Mouse (Mus musculus): ENCODE measurements around the gene Aldh1l1. TPM values are rescaled to one million over a fixed set of nuclear protein-coding genes. Genes with fewer than 3 reads are reported as not detected.

Aldh1l1 gene
- total RNA-seq, 2 experiments from 2014 or later: 0.90 to 2.7 TPM

DNA sequence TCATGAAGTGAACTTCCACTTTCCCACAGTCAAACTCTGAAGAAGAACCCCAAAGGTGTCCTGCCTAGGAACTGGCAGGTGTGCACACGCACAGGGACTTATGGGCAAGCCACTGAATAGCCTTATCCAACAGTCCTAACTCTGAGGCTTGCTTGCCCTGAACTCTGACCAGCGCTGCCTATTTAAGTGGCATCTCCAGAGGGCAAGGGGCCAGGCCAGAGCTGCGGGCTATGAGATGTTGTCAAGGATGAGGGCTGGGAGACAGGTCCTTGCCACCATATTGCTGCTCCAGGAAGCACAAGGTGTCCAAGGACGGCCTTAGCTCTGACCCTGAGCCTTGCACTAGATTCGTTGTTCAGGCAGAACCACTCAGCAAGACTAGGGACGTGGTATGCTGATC, 17.2 kb upstream of the Aldh1l1 start:
- intact Hi-C loops (cut with DNase I): loop anchor here (10.0 kb wide), 1 partner anchor 256 kb away; no protein-coding TSS in a partner anchor
- no peak for DNase-seq

DNA sequence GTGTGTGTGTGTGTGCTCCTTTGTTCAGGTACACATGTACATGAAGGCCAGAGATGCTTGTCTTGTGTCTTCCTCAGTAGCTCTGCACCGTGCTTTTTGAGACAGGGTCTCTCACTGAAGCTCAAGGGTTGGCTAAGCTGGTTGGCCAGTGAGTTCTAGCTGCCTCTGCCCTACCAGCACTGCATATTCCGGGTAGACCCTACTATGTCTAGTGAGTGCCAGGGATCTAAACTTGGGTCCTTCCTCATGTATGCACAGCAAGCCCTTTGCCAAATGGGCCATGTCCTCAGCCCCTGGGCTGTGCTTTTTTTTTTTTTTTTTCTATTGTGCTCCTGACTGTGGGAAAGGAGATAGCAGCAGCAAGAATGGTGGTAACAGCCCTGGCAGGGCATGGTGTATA, 16.0 kb upstream of the Aldh1l1 start:
- intact Hi-C loops (cut with DNase I): no loop called here
- DNase-seq: no peak

DNA sequence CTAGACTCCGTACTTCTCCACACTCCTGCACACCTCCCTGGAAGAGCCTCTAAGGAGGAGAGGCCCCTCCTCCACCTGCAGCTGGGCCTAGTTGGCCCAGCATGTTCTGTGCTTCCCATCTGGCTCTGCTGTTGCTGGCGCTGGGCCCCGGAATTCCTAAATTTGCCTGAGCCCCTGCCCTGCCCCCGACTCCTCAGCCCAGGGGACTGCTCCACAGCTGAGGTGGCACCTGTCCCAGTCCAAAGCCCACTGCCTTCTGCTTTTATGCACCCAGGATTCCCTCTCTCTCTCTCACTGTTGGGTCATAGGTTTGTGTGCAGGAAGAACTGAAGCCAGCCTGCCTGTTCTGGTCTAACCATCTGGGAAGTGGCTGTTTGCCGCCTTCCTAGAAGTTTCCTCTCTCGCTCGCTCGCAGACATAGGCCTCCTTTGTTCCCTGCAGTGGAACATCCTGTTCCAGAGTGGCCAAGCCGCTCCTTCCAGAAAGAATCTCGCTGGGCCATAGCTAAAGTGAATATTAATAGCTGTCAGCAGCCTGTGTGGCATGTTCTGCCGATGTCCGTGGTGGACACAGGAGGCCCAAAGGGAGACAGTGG, 15.2 kb upstream of the Aldh1l1 start:
- peak; percentile 69 to 76 for DNase-seq
- intact Hi-C loops (cut with DNase I): no loop called here

DNA sequence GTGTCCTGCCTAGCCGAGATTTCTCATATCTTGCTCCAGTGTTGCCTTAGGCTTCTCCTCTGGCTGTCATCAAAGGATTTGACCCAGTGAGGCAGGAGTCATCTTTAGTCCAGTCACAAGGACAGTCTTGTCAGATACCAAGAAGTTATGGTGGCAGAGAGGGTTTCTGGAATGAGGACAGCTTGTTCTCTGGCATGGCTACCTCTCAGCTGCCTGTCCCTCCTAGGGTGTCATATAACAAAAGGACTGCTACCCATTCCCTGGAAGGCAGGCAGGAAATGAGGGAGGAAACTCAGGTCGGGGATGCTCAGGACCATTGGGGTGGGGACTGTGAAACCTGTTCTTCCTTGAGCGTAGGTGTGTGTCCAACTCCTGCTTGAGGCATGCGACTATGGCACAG, 14.1 kb upstream of the Aldh1l1 start:
- intact Hi-C loops (cut with DNase I): no loop called here
- DNase-seq: no peak

DNA sequence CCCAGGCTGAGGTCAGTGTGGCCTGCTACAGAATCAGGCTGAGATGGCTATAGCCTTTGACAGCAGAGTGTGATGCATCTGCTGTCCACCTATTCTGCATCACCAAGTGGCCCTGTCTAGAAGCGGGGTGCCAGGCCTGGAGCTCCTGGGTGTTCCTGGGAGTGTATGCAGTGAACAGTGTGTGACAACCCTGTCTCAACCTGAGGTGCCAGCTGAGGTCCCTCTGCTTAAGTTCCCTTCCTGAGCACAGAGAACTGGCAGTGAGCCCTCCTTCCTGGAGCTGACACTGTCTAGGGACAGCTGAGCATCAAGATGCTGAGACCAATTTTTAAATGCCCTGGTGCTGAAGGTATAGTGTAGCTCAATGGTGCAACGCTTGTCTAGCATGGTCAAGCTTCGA, 13.5 kb upstream of the Aldh1l1 start:
- no peak for DNase-seq
- intact Hi-C loops (cut with DNase I): no loop called here

DNA sequence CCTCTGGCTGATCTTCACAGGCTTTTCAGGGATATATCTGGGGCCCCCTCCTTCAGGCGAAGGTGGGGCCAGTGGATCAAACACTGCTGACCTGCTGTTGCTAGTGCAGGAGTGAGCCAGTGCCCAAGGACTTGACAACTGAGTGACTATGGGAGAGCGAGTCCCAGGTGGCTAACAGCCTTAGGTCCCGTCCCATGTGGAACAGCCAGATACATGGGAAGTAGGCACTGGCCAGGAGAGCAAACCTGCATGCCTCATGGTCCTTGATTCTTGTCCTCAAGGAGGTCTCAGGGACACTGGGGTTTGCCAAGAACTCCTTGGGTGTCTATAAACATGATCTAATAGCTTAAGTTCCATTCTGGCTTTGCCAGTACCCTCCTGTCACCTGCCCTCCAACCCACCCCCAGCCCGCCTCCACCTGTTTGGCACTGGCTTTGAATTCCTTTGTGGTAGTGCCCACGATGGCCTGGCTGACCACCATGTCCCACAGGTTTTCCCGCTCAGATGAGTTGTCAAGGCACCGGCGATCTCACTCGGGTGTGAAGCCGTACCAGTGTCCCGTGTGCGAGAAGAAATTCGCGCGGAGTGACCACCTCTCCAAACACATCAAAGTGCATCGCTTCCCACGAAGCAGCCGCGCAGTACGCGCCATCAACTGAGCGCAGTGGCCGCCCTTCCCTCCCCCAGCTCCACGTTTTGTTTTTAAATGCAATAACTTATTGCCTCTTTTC, 12.4 kb upstream of the Aldh1l1 start:
- no peak for DNase-seq
- intact Hi-C loops (cut with DNase I): no loop called here

DNA sequence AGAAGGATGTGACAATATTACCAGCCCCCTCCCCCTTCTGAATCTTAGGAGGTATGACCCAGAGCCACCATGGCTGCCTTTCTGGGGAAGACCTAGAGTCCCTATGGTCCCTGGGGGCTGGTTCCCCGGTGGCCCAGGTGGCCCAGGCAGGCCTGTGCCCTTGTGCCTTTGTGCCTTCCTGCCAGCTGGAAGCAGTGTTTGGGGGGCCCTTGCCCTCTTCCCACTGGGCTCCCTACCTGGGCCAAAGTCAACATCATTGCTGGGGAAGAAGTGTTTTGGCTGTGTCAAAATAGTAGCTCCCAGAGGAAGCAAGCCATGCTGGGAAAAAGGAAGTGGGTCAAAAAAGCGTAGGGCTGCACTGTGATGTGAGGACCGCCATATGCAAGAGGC, 11.9 kb upstream of the Aldh1l1 start:
- no peak for DNase-seq
- intact Hi-C loops (cut with DNase I): no loop called here

DNA sequence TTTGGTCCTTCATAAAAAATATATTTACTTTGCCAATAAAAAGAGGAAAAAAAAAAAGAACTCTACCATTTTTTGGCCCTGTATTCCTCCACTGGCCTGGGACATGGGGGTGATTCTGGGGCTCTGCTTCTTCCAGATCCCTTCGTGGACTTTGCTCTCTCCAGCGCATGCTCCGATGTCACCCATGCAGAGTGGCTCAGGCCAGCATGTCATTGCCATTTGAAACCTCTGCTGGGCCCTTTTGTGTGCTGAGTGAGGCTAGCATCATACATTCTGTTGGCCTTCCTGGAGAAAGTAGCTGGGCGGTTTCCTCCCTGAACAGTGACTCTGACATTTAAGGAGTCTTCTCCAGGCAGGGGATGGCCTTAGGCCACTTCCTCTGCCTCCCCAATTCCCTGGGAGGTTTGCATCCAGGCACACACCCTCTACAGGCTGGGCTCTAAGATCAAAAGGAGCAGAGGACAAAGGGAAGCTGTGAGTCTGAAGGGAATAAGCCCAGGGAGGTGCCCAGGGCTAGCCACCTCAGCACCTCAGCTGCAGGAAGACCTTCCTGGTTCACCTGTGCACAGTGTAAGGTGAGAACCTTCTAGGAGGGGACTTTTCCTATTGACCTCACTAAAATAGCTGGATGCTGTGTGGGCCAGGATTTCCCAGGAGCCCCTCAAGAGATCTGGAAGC, 10.9 kb upstream of the Aldh1l1 start:
- intact Hi-C loops (cut with DNase I): no loop called here
- DNase-seq: no peak

DNA sequence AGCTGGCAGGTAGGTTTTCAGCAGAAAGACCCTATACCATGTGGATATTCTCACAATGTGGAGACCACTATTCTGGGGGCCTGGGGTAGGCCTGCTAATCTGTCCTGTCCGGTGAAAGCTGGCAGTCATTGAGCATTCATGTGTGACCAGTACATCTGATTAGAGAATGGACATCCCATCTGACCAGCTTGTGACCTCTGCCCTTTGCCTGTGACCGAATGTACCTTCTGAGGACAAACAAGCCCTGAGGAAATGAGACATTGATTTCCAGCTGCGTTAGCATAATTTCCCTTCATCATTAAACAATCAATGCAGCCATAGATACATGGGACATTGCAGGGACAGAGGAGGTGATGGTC, 10.4 kb upstream of the Aldh1l1 start:
- intact Hi-C loops (cut with DNase I): no loop called here
- no peak for DNase-seq

DNA sequence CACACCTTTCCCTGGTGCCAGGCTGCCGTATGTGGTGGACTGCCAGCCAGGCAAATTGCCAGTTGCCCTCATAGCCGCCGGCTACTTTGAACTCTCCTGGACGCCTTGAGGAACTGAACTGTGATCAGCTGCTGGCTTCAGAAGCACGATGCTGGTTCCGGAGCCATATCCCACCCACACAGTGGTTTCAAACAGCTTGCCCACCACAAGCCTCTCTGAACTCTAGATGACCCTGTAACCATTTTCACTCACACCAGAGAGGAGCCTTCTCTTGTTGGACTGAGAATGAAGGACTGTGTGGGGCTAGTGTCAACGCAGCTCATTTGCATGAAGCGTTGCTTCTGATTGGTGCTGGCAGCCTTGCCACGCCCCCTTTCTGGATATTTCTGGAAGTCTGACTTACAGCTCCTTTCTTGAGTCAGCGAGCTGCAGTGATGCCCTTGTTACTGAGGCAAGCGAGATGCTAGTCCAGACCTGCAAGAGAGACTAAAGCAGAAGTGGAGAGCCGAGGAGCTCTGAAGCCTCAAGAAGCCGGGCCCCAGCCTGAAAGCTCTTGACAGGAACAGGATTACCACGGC, 9.2 kb upstream of the Aldh1l1 start:
- peak; percentile 47 to 60 for DNase-seq
- intact Hi-C loops (cut with DNase I): no loop called here

DNA sequence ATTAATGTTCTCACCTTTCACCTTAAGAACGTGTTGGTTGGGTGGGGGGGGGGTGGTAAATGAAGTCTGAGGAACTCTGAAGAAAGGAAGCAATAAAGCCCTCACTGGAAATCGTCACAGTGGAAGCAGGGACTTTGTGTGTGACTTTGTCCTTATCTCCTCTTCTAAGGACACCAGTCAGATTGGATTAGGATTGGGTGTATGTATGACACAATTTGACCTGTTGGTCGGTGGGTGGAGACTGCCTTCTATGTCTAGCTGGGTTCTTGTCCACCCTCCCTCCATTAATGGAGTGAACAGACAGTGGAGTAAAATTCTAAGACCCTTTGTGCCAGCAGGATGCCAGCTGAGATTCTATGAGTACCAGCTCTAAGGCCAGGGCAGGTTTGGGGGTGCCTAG, 2.0 kb upstream of the Aldh1l1 start:
- DNase-seq: no peak
- intact Hi-C loops (cut with DNase I): no loop called here

DNA sequence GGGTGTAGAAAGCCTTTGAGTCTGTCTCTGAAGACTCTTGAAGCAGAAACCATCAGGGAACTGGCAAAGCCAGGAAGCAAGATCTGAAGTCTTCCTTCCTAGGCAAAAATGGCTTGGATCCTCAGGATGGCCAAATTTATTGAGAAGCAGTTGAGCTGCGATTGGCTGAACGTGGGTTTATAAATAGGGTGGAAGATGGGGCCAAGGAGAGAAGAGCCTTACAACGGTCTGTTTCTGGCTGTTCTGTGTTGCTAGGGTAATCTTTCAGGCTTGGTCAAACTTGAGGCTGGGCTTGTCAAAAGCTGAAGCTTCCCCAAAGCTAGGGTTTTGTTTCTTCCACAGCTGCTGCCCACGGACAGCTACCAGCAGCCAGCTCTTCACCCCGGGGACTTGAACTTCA, 1.4 kb upstream of the Aldh1l1 start:
- DNase-seq: no peak
- intact Hi-C loops (cut with DNase I): no loop called here

DNA sequence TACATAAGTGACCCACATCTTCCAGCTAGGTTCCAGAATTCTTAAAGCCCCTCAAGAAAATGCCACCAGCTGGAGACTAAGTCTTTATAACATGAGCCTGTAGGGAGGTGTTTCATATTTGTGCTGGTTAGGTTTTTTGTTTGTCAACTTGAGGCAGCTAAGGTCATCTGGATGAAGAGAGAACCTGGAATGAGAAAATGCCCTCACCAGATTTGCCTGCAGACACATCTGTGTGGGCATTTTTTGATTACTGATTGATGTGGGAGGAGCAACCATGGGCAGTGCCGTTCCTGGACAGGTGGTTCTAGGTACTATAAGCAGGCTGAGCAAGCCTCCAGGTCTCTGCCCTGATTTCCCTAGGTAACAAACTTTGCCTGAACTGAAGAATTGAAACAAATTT, 1.3 kb downstream of the Aldh1l1 start:
- intact Hi-C loops (cut with DNase I): no loop called here
- DNase-seq: no peak

DNA sequence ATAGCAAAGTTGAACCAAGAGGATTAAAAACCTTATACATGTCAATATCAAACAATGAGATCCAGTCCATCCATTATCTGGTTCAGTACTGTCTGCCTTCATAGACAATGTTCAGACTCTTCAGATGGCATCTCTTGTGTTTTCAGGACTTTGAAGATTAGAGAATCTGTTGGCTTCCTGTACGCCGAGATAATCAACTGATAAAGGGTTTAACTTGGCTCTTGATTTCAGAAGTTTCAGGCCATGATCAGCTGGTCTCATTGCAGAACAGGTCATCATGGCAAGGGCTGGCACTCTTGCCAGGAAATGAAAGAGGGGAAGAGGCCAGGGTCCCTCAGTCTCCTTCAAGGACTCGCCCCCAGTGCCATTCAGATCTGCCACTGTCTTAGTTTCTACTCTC, 3.3 kb downstream of the Aldh1l1 start:
- no peak for DNase-seq

DNA sequence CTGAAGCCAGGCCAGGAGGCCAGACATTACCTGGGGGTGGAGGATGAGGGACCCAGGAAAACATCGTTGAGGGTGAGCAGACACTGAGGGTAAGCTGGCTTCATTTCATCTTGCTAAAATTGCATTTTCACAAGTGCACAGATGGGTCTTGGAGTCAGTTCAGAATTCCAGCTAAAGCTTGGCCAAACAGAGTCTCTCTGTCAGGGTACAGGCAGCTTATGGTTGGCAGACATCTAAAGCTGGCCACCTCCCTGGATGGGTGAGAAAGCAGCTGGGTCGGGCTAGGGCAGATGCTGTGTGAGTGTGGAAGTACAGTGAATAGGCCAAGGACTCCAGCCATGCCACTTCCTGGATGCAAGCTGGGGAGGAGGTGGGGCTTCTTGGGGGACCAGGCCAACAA, 4.7 kb downstream of the Aldh1l1 start:
- intact Hi-C loops (cut with DNase I): no loop called here
- DNase-seq: no peak

More for the DNA sequence above, 3.3 kb downstream of the Aldh1l1 start:
- intact Hi-C loops (cut with DNase I): no loop called here

DNA sequence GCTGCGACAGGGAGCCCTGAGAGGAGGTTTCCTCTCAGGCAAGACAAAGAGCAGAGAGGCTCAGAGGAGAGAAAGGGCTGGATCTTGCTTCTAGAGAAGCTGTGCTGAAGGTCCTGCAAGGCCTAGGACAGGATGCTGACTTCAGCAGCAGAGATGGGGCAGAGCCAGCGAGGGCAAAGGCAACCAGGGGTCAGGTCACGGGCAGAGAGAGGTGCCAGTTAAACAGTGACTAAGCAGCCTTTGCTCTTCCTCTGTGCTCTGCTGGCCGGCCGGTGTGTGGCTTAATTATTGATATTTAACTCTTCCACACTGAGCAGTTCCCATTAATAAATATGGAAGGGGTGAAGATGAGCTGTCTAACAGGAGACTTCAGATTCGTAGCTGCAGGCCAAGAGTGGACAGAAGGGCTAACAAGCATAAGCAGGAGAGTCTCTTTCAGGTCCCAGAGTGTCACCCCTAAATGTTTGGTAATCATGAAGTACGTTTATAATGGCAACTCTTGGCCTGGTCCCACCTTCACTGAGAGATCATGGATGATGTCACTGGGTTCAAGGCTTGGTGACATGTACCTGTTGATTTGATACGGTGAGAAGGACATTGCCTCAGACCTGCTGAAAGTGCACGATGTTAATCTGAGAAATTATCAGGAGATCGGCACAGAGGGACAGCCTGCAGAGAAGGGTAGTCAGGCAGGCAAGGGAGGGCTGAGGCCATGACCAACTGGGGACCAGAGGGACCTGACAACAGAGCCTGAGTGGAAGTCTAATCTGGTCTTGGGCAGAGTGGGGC, 5.9 kb downstream of the Aldh1l1 start:
- no peak for DNase-seq
- intact Hi-C loops (cut with DNase I): no loop called here

DNA sequence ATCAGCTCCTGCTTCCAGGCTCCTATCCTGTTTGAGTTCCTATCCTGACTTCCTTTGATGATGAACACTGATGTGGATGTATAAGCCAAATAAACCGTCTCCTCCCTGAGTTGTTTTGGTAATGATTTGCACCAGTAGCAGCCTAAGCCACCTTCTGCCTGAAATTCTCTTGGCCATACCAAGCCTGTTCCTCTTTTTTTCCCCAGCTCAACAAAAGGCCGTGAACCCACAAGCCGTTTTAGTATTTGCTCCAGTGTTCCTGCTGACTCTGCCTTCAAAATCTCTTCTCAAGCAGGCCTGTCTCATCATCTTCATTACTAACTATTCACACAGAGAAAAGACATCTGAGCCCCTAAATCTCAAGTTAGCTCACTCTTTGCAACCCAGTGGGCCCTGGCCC, 7.9 kb downstream of the Aldh1l1 start:
- no peak for DNase-seq
- intact Hi-C loops (cut with DNase I): no loop called here

DNA sequence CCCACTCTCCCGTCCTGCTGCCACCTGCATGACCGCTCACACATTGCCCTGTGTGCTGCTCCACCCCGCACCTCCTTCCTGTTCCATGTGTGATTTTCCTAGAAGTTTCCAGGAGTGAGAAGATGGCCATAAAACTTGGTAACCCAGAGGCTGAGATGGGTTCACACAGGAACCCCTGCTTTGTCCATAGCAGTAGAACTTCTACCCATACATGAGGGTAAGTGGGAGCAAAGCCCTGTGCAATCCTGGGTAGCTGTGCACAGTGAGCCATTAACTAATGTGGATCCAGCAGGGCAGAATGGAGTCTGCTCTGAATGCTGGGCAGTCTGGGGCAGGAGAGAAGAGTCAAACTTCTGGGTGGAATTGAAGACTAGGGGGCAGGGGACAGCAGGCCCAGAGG, 8.3 kb downstream of the Aldh1l1 start:
- no peak for DNase-seq
- intact Hi-C loops (cut with DNase I): no loop called here

DNA sequence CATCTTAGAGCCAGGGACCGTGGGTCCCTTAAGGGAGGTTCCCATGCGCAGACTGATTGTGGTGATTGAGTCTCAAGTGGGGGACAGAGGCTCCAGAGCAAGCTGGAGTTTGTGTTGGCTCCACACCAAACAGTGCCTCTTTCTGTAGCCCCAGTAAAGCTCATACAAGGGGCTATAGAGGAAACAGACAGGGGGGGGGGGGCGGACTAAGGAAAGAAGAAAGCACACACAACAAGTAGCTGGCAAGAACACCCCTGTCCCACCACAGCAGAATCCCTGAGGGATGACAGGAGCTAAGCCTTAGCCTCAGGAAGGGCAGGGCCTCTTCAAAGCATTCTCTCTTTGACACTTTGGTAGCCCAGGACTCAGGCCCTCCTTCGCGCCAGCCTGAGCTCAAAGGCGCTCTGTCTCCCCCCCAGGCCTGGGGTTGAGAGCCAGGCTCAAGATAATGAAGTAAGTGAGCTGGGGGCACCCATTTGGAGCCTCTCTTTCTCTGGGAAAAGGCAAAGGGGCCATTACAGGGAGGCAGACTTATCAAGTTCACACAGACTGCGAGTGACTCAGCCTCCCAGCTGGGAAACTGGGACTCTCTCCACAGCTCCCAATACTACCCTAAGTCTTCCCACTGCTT, 9.2 kb downstream of the Aldh1l1 start:
- intact Hi-C loops (cut with DNase I): no loop called here
- DNase-seq: peak in 1 of 2 experiments; percentile 41

DNA sequence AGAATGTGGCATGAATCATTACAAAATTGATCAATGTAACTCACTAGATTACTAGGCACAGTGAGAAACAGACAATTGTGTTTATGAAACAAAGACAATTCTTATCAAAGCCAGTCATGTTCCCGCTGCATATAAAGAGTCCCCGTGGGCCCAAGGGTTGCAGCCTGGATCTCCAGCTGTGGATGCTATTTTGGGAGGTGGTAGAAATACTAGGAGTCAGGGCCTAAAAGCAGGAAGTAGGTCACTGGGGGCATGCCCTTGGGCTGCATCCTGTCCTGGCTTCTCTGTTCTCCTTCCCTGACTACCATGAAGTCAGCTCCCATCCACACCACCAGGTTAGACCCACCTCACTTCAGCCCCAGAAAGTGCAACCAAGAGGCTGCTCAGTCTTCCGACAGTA, 10.0 kb downstream of the Aldh1l1 start:
- DNase-seq: peak in 1 of 2 experiments; percentile 28
- intact Hi-C loops (cut with DNase I): no loop called here

Data from heart, postnatal 14 days (tissue).